Mouse (Mus musculus) spleen, adult 12 weeks (tissue): ENCODE data around the gene Dld.

Source experiments
- DNase-seq: peaks from one replicate; pipeline ENCODE4 v3.0.0; 2022; ENCODE audit warnings: low spot score

Gene Dld

DNA sequence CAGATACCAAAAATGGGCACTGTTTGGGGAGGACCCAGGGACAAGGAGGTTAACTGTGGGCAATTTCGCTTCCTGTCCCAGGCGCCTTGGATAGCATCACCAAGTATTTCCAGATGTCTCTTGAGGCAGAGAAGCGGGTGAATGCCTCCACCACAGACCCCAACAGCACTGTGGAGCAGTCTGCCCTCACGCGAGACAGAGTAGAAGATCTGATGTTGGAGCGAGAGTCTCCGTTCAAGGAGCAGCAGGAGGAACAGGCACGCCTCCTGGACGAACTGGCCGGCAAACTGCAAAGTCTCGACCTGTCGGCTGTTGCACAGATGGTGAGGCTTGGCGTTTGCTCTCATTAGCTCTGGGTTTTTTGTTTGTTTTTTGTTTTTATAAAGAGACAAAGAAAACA lies 30.4 kb downstream of the Dld start:
- no peak for DNase-seq

DNA sequence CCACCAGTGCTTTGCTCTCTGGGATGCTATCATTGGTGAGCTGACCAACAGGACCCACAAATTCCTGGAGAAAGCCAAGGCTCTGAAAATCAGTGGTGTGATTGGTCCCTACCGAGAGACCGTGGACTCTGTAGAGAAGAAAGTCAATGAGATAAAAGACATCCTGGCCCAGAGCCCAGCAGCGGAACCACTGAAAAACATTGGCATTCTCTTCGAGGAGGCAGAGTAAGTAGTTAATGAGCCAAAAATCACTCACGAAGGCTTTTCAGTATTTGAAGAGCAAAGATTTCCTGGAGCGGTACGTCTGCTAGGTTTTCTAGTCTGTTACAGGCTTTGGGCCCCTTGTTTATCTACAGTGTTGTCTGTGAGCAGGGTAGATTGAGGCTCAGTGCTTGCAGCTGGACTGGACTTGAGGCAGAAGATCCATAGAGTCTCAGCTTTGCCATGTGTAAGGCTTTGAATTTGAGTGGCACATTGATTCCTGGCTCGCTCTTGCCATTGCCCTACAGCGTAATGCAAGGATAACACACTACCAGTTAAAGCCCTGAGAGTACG lies 32.8 kb downstream of the Dld start:
- no peak for DNase-seq

DNA sequence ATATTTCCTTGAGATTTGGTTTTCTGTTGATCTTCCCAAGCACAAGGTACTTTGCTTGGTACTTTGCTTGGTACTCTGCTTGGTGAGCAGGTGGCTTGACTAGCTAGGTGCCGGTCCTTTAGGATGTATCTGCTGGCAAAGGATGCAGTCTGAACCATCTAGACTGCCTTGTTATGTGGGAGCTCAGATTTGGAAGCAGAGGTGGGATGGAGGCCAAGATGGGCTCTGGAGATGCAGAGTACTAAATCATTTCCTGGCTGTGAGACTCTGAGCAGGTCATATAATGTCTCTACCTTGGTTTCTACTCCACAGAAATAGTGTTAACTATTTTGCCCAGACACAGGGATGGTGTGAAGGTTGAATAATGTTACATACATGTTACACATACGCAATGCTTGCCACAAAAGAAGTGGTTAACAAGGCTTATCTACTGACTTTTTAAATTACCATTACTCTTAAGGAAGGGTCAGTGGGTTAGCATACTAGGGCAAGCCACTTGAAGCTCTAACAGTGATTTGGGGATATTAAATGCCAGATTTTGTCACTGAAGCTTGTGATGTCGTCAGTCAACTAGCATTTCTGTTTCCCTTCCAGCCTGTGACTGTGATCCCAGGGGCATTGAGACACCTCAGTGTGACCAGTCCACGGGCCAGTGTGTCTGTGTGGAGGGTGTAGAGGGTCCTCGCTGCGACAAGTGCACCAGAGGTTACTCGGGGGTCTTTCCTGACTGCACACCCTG lies 33.4 kb downstream of the Dld start:
- no peak for DNase-seq

DNA sequence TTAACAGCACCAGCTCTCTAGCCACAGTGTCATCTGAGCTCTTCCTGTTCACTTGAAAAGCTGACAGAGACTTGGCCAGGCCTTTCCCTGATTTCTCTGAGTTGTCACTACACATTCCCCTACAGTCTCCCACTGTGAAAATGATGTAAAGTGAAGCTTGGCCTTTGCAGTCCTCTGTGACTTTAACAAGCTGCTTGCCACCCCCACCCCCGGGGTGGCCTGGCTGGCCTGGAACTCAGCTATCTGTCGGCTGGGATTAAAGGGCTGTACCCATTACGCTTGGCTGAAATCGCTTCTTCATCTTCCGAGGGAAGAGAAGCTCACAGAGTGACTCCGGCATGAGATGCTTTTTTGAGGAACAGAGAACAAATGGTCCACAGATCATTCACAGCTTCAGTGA lies 35.3 kb downstream of the Dld start:
- no peak for DNase-seq

DNA sequence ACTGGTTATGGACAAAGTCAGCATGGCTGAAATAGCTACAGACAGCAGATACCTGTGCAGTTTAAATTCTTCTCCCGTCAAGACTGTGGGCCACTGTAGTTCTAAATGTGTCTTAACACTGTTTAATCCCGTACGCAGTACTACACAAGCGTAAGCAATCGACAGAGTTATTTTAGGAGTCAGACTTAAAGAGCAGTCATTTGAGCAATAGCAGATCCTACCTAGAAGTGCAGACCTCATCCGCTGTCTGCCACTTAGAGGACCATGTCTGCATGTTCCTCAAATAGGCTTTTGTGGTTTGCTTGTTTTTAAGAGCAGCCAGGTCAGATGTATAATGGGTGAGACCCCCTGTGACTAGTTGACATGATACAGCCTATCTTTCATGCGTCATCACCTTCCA lies 36.9 kb downstream of the Dld start:
- no peak for DNase-seq

DNA sequence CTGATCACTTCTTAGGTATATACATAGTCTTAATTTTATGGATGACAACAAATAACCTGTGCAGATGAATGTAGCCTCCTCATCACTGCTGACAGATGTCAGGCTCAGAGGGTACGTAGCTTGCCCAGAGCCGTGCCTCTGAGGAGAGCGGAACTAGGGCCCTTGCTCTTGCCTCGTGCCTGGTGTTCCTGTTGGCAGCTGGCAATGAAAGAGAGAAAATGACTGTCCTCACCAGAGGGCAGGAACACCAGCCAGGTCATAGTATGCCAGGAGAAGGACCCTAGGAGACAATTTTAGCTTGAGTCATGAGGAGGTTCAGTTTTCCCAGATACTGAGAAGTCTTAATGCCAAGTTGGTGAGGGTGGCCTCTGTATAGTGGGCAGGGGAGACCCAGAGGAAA lies 38.1 kb downstream of the Dld start:
- no peak for DNase-seq

DNA sequence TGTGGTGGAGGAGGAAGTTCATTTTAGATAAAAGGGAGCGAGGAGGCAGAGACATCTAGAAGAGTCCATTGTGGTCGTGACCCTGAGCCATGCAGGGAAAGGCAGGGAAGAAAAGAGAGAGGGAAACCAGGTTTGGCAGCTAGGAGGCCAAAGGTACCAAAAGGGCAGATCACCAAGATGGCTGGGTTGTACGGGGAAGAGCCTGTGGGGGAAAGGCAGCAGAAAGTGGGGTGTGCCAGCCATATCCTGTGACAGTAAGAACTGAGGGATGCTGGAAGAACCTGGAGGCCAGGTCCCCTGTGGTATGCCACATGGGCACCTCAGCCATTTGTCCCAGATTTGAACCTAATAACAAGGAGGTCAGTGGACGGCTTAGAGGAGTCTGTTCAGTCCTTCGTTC lies 39.0 kb downstream of the Dld start:
- no peak for DNase-seq

DNA sequence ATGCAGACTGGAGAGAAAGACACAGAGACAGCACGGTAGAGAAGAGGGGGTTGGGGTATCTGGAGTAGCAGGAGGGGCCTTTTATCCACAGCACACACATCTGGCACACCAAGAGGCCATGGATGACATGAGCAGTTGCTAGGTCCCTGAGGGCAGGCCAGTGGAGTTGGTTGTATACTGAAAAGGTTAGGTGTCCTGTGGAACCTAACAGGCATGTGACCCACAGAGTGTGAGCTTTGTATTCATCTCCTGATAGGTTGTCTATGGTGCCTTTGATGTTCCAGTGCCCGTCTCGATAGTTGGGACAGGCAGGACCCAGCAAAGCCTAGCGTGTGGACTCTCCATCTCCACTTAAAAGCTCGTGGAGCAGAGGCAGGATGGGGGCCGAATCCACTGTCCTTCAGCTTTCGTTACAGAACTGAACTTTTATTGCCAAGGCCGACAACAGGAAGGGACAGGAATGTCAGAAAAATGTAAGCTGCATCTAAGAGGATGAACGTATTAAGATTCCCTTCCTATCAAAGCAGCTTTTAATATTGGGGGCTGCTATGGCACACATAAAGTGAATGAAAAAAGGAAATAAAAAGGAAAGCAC lies 39.5 kb downstream of the Dld start:
- no peak for DNase-seq

DNA sequence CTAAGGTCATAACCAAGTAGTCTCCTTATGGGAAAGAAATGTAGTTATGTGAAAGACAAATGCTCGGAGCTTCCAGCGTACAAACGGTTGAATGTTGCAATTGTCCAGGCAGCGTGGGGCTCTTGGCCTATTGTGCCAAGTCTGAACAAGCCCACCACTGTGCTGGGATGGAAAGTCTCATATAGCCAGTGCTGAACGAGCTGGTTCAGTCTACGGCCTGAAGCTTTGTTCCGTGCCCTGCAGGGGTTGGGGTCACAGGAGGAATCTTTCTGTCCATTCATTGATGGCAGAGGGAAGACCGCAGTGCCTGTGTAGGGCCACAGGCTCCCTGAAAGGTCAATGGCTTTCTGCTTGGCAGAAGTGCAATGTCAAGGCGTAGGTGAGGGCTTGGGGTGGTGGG lies 40.6 kb downstream of the Dld start:
- DNase-seq, result no peak

DNA sequence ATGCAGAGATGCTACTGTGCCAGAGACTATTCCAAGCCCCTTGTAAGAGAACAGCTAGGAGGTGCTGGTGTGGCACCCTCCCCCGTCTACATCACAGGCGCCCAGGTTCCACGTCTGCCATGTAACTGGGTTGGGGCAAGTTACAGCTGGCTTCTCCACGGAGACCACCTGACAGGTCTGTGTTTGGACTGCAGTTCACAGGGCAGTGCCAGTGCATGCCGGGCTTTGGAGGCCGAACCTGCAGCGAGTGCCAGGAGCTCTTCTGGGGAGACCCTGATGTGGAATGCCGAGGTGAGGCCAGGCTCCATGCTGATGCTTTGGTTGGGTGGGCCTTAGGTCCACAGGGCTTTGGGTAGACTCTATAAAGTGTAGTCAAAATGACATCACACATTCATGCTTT lies 43.5 kb downstream of the Dld start:
- no peak for DNase-seq

DNA sequence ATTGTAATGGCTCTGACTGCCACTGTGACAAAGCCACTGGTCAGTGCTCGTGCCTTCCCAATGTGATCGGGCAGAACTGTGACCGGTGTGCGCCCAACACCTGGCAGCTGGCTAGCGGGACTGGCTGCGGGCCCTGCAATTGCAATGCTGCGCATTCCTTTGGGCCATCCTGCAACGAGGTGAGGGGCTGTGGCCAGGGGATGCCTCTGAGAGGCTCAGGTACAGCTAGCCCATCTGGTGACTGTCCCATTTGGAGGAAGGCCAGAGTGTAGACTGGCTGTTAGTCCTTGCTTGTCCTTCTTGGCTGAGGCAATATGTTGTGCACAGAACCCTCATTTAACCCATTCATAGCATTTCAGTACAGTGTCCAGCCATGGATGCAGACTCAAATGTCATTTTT lies 44.2 kb downstream of the Dld start:
- DNase-seq, result no peak

DNA sequence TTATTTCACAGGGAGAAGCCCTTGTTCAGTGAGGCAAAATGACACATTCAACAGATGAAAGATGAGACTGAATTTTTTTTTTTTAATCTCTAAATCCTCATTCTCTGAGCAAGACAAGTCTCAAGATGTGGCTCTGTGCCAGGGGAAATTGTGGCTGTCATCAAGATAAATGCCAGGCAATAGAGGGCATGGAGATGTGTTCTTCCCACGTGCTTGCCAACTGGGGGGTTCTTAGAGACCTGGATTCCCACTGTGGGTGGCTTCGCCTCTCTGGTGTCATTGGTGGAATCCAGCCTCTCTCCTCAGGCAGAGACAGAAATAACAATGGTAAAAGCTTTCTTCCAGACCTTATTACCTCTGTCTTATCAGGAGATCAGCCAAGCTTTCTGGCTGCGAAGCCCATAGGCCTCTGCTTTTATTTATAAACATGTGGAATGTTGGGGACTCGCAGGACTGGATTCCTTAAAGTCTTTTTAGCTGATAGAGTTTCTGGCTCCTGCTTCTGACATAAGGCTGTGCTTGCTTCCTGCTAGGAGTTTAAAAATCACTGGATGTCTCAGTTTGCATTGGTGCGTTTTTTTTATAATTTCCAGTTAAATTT lies 45.1 kb downstream of the Dld start:
- no peak for DNase-seq

DNA sequence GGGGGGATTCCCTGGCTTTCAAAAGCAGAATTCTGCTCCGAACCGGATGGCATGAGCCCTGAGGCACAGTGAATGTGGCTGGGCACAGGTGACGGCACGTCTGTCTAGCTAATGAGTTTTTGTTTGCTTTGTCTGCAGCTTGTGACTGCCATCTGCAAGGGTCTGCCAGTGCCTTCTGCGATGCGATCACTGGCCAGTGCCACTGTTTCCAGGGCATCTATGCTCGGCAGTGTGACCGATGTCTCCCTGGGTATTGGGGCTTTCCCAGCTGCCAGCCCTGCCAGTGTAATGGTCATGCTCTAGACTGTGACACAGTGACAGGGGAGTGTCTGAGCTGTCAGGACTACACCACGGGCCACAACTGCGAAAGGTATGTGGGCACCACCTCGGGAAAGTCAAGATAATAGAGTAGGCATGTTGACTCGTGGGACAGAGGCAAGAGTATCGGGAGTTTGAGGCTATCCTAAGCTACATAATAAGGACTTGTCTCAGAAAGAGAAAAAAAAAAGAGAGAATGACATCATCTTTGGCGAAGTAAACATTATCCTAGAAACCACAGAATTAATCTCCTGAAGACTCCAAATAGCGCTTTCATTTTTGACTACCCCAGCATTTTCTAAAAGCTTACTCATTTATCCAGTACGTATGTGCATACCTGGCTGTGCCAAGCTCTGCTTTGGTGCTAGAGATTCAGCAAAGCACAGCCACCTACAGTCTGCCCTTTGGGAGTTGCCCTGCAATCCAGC lies 48.3 kb downstream of the Dld start:
- DNase-seq, result no peak

DNA sequence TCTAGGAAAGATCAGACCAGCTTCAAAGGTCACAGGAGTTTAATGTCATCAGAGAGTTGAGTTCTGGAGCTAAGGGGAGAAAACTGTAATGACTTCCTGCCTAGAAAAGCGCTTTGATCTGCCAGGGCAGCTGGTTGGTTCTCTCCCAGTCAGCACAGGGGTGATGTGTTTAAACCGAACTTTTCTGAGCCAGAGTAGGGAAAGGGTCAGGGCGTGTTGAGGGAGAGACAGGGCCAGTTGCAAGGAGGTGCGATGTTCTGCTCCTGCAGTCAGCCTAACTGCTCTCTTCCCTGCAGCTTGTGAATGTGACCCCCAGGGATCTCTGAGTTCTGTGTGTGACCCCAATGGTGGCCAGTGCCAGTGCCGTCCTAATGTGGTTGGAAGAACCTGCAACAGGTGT lies 49.0 kb downstream of the Dld start:
- DNase-seq, result no peak

DNA sequence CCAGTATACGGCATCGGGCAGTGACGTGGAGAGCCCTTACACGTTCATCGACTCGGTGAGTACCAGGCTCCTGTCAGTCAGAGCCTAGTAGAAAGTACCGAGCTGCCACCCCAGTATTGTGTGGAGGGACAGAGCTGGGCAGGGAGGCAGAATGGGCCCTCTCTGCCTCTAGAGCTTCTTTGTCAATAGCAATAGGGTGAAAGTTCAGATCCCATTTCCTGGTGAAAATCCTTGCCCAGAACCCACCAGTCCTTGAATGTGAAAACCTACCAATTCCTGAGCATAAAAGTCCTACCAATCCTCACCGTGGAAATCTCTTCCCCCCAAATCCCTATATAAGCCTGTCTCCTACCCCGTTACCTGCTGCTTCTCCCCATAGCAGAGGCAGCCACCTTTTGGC lies 51.0 kb downstream of the Dld start:
- no peak for DNase-seq

DNA sequence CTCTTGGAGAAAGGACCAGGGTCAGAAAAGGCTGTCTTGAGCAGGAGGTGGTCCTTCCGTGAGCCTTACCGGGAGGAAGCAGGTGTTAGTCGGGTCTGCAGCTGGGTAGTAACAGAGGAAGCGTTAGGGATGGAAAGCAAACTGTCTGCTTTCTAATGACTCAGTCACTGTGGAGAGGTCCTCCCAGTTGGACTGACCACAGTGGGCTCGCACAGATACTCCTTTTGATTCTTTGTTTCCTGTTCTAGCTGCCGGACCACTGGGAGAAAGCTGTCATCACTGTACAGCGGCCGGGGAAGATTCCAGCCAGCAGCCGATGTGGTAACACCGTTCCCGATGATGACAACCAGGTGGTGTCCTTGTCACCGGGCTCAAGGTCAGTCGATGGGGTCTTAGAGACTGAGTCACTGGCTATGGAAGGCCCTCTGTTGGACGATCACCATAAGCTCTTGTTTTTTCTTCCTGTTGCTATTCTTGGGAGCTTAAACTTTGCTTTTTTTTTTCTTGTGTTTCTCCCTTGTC lies 51.5 kb downstream of the Dld start:
- no peak for DNase-seq

DNA sequence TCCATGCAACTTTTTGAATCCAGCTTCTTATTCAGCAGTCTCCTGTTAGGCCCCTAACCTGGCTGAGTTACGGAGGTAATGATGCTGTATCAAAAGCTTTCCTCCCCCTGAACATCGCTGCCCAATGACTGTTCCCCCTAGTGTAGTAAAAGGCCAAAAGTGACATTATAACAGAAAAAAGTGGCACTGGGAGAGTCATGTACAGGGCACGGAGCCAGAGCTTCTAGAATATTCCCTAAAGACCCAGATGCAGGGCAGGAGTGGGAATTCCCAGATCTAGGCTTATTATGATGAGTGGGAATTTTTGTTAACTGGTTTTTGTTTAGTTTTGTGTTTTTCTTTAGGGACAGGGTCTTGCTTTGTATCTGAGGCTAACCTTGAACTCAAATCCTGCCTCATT lies 52.1 kb downstream of the Dld start:
- DNase-seq, result no peak

DNA sequence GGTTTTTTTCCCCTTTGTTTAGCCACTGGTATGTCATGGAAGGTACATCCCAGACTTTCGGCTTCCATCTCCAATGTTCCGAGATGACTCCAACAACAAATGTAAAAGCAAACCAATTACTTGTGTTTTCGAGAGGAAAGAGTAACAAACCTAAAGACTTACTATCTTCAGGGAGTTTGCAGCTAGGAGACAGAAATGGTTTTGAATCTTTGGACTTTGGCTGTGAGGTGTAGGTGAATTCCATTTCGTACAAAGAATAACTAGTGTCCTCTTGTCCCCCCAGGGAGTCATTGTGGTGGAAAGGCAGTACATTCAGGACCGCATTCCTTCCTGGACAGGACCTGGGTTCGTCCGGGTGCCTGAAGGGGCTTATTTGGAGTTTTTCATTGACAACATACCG lies 52.7 kb downstream of the Dld start:
- no peak for DNase-seq

DNA sequence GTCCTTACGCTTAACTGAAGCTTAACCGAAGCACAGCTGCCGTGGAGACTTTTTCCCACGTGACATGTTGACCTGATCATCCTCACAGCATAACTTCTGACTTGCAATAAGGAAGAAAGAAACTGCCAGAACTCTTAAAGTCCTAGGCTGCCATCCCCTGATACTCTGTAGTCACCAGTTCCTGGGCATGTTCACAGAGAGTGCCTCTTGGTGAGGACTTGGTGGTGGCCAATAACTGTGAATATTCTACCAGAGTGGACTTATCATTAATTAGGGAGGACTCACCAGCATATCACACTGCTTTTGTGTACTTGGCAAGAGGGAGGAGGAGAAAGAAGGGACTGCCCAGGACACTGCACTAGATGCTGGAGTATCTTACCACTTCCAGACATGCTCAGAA lies 53.1 kb downstream of the Dld start:
- no peak for DNase-seq

DNA sequence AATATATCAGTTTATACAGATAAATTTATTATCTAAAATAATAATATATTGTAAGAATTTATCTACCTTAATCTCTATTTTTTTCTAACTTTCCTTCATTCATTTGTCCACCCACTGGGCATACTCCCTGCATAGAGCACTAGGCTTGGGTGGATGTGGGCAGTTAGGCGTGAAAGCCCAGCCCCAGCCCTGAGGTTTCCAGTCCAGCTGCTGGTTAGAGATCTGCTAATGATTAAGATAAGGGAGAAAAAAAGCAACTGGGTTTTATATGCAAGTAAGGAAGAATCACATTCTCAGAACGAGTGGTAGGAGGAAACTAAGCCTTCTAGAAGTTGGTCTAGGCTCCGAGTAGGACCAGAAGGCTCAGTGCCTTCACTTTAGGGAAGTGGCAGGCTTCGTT lies 55.2 kb downstream of the Dld start:
- DNase-seq, result no peak

DNA sequence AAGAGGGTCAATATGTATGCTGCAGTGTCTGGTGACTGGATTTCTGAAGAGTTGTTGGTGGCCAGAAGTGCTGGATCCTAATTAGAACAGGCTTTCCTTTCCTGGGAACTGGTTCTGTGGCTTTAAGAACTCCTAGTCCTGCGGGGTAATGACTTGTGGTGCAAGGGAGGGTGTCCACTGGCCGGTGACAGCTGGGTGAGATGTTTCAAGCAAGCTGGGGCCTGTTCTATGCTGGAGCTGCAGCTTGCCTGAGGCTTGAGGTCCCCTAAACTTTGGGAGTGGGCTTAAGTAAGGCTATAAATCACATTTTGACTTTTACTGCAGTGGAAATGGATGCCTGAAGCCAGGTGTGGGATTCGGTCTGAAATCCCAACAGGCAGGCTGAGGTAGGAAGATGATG lies 55.7 kb downstream of the Dld start:
- no peak for DNase-seq

DNA sequence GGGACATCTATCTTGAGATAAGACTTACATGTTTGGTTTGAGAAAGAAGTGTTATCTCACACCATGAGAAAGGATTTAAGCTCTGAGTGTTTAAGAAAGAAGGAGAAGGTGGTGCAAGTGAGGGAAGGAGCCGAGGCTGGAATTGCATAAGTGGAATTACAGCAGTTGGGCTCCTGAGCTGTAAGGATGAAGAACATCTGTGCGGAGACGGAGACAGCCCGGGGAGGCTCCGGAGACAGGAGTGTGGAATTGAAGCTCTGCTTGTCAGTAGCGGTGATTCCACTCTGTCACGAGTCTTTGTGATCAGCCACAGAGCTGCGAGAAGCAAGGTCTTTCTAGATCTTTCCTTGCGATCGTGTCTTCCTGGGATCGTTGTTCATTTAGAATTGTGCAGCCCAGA lies 56.3 kb downstream of the Dld start:
- no peak for DNase-seq

DNA sequence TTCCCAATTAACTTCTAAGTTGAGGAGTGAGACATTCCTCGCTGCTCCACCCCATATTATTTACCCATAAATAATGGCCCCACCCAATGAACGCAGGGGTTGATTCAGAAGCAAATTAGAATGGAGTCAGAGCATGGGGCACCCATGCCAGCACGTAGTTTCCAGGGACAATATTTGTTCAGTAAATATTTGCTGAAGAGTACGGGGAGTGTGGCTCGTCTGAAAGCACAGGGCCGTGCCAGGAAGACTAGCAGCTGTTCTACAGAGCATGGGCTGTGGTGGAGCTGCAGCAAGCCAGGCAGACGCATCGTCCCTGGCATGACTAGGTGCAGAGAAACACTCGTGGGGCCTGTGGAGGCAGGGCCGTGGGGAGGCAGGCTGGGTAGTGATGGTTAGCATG lies 56.7 kb downstream of the Dld start:
- DNase-seq, result no peak
